In genomic region chr3:81046652-81047607, GRCm38 (mm10) we compare ENCODE assay signal across 19 mouse cellular contexts. TPM values are rescaled to one million over a fixed set of nuclear protein-coding genes. Genes with fewer than 3 reads are reported as not detected.
DNase-seq lines count a peak whose midpoint lies in the region; ATAC-seq and TF ChIP-seq lines count a peak whose summit lies in the region.
"Had no signal": no experiment of that assay in that cellular context is flagged by ENCODE, and none has a peak within 500 bp of the region (broad histone marks: within the 10 kb centered on the region; RNA-seq: fewer than 3 reads in every experiment).

No protein-coding gene starts in this region.

- H3K27me3 ChIP-seq in kidney, postnatal 0 days (ENCODE audit: insufficient read depth, low read length): no peaks in the 10 kb centered on the region
- H3K27me3 ChIP-seq: embryonic facial prominence, embryonic 15.5 days; heart, embryonic 12.5 days; liver, embryonic 15.5 days; stomach, embryonic 15.5 days had no signal

- H3K36me3 ChIP-seq in kidney, postnatal 0 days (ENCODE audit: insufficient read depth, low read length): no peaks in the 10 kb centered on the region
- H3K36me3 ChIP-seq: embryonic facial prominence, embryonic 15.5 days; heart, embryonic 12.5 days; liver, embryonic 15.5 days; stomach, embryonic 15.5 days had no signal

- no peaks in the 10 kb centered on the region for H3K9me3 ChIP-seq in kidney, postnatal 0 days (replicated peaks; ENCODE audit: low read length)
- H3K9me3 ChIP-seq: embryonic facial prominence, embryonic 15.5 days; heart, embryonic 12.5 days; liver, embryonic 15.5 days; stomach, embryonic 15.5 days had no signal

- H3K27ac ChIP-seq in kidney, postnatal 0 days: no peak overlapping the region
- H3K27ac ChIP-seq: embryonic facial prominence, embryonic 15.5 days; liver, embryonic 15.5 days; stomach, embryonic 15.5 days had no signal

- no peak overlapping the region for H3K9ac ChIP-seq in kidney, postnatal 0 days (ENCODE audit: low read depth, low read length)
- H3K9ac ChIP-seq: embryonic facial prominence, embryonic 15.5 days; heart, embryonic 12.5 days; liver, embryonic 15.5 days; stomach, embryonic 15.5 days had no signal

- 25% methylated on average over 10 of the region's 10 CpGs for WGBS in kidney, postnatal 0 days

- no peak for TF ChIP-seq CTCF in kidney, postnatal 0 days (IDR thresholded peaks at IDR 0.05; ENCODE audit: low read depth)

- DNase-seq in kidney, adult 11 months: peak; percentile 54
- no peak for DNase-seq in kidney, adult 18-20 months
- DNase-seq in NIH3T3 (ENCODE audit: low read depth): peak; percentile 55
- DNase-seq in kidney, postnatal 0 days (ENCODE audit: low spot score): no peak
- DNase-seq in urinary bladder, postnatal 10 days (ENCODE audit: low spot score): no peak
- no peak for DNase-seq in urinary bladder, adult 2 months (ENCODE audit: low spot score)
- DNase-seq in gastrocnemius, postnatal 4 days (ENCODE audit: low spot score in 2 of 2): no peak
- DNase-seq: adrenal gland, postnatal 36 days; cerebellum, adult 9-10 months; lung, postnatal 10 days; right cerebral cortex, postnatal 14 days had no signal

- H3K4me3 ChIP-seq in kidney, postnatal 0 days (replicated peaks; ENCODE audit: low read depth, low read length): no peak overlapping the region
- H3K4me3 ChIP-seq: embryonic facial prominence, embryonic 15.5 days; heart, embryonic 12.5 days; liver, embryonic 15.5 days; stomach, embryonic 15.5 days had no signal

- H3K4me2 ChIP-seq in kidney, postnatal 0 days (ENCODE audit: low read length): peak overlapping the region; percentile 6; the same call in 1 of the 2 replicates
- H3K4me2 ChIP-seq: embryonic facial prominence, embryonic 15.5 days; heart, embryonic 12.5 days; liver, embryonic 15.5 days; midbrain, embryonic 11.5 days; stomach, embryonic 15.5 days had no signal

- peaks cover 6% of the 10 kb centered on the region; the same call in 1 of the 2 replicates for H3K4me1 ChIP-seq in kidney, postnatal 0 days (replicated peaks; ENCODE audit: insufficient read depth, low read length)
- H3K4me1 ChIP-seq: liver, embryonic 15.5 days; stomach, embryonic 15.5 days had no signal

- no peak for ATAC-seq in kidney, postnatal 0 days (replicated peaks; ENCODE audit: low FRiP score, low read depth)
- peak; percentile 59 for ATAC-seq in megakaryocyte, adult 5-6 weeks (ENCODE audit: poor library complexity, severe bottlenecking)
- ATAC-seq: activated CD4-positive, CD25-positive, alpha-beta regulatory T cell, adult 4 months; hindbrain, embryonic 16.5 days had no signal

RNA-seq across cellular contexts. Expression of gene Pdgfc, which starts 10.7 kb away (rescaled TPM):
- polyA plus RNA-seq in kidney, postnatal 0 days (2015; fragmentation: Nextera tagmentation; extraction: Ambion mirVana): 35.3 and 36.1 TPM in 2 replicates
- total RNA-seq in megakaryocyte, adult 5-6 weeks (2015): not detected in 2 replicates
- not detected in 2 replicates for total RNA-seq in megakaryocyte, adult 5-6 weeks (2017)
- 13.4 and 16.4 TPM in 2 replicates for polyA plus RNA-seq in urinary bladder, adult 2 months (2012; rRNA removed)
- 10 to 100 TPM; 10.4 to 11.3 TPM for total RNA-seq in gastrocnemius, postnatal 4 days (2021)
- polyA plus RNA-seq: activated CD4-positive, CD25-positive, alpha-beta regulatory T cell, adult 4 months had no signal

Comparison
In these comparisons a context has a peak if more than half of its experiments do, and no peak if none do; other contexts are left out.
1. DNase-seq: peak in kidney, adult 11 months (single experiment) and NIH3T3 (single experiment); none in kidney, adult 18-20 months (single experiment), kidney, postnatal 0 days (single experiment), urinary bladder, postnatal 10 days (single experiment), urinary bladder, adult 2 months (single experiment) and gastrocnemius, postnatal 4 days (0 of 2).
2. RNA of gene Pdgfc, which starts 10.7 kb away (total RNA-seq): 10.4 to 11.3 TPM in gastrocnemius, postnatal 4 days; not detected in megakaryocyte, adult 5-6 weeks; every median in the first group is over 10 times any median in the second.